Mouse (Mus musculus): Measurements from ENCODE around the gene Lemd1.

- TF ChIP-seq POLR2A (IDR thresholded peaks at IDR 0.05; ENCODE audit: control insufficient read depth, extremely low read depth, insufficient read depth, low read length, poor library complexity) (no peak), CTCF (IDR thresholded peaks at IDR 0.05; ENCODE audit: borderline replicate concordance, control insufficient read depth, extremely low read depth, insufficient read depth, low read length, poor library complexity) (no peak)
Measured at GRCm38 (mm10) chr1:132298425-132298800, 107.2 kb downstream of the Lemd1 start, which contains the start of gene Klhdc8a.
